Mouse (Mus musculus): ENCODE results near the gene Cd3e.

The Cd3e gene

GRCm38 (mm10) chr9:45018031-45018430 is 8.6 kb upstream of the Cd3e start:
- DNase-seq (ENCODE audit: low read depth, low spot score), result no peak

GRCm38 (mm10) chr9:45015841-45016240 is 6.4 kb upstream of the Cd3e start:
- DNase-seq (ENCODE audit: low read depth, low spot score), result no peak

GRCm38 (mm10) chr9:45014879-45015278 is 5.5 kb upstream of the Cd3e start:
- no peak for DNase-seq (ENCODE audit: low read depth, low spot score)

GRCm38 (mm10) chr9:45011291-45011690 is 1.9 kb upstream of the Cd3e start:
- no peak for DNase-seq (ENCODE audit: low read depth, low spot score)

GRCm38 (mm10) chr9:45010461-45010860 is 1.0 kb upstream of the Cd3e start:
- DNase-seq (ENCODE audit: low read depth, low spot score), result no peak

- DNase-seq (ENCODE audit: low read depth, low spot score), result no peak
Observed at GRCm38 (mm10) chr9:45008342-45008741, 1.1 kb downstream of the Cd3e start.

- DNase-seq (ENCODE audit: low read depth, low spot score), result no peak
Observed at GRCm38 (mm10) chr9:45007404-45007803, 2.0 kb downstream of the Cd3e start.

GRCm38 (mm10) chr9:45000249-45000648 is 9.2 kb downstream of the Cd3e start:
- no peak for DNase-seq (ENCODE audit: low read depth, low spot score)

GRCm38 (mm10) chr9:44999776-45000175 is 9.7 kb downstream of the Cd3e start:
- DNase-seq (ENCODE audit: low read depth, low spot score), result no peak

- no peak for DNase-seq (ENCODE audit: low read depth, low spot score)
Observed at GRCm38 (mm10) chr9:44999171-44999570, 10.3 kb downstream of the Cd3e start.

- no peak for DNase-seq (ENCODE audit: low read depth, low spot score)
Observed at GRCm38 (mm10) chr9:44998138-44998537, 11.3 kb downstream of the Cd3e start.

GRCm38 (mm10) chr9:44996590-44996989 is 12.8 kb downstream of the Cd3e start:
- no peak for DNase-seq (ENCODE audit: low read depth, low spot score)

GRCm38 (mm10) chr9:44994962-44995361 is 14.5 kb downstream of the Cd3e start:
- DNase-seq (ENCODE audit: low read depth, low spot score), result no peak

- DNase-seq (ENCODE audit: low read depth, low spot score), result no peak
Observed at GRCm38 (mm10) chr9:44993268-44993667, 16.2 kb downstream of the Cd3e start.

- DNase-seq (ENCODE audit: low read depth, low spot score), result no peak
Observed at GRCm38 (mm10) chr9:44992271-44992670, 17.2 kb downstream of the Cd3e start.

GRCm38 (mm10) chr9:44991821-44992220 is 17.6 kb downstream of the Cd3e start:
- DNase-seq (ENCODE audit: low read depth, low spot score), result no peak

GRCm38 (mm10) chr9:44986976-44987375 is 22.5 kb downstream of the Cd3e start:
- no peak for DNase-seq (ENCODE audit: low read depth, low spot score)

GRCm38 (mm10) chr9:44986242-44986781 is 23.1 kb downstream of the Cd3e start:
- no peak for DNase-seq (ENCODE audit: low read depth, low spot score)

GRCm38 (mm10) chr9:44985721-44986161 is 23.7 kb downstream of the Cd3e start:
- DNase-seq (ENCODE audit: low read depth, low spot score), result no peak

- no peak for DNase-seq (ENCODE audit: low read depth, low spot score)
Observed at GRCm38 (mm10) chr9:44983001-44983400, 26.4 kb downstream of the Cd3e start.

GRCm38 (mm10) chr9:44982531-44982930 is 26.9 kb downstream of the Cd3e start:
- no peak for DNase-seq (ENCODE audit: low read depth, low spot score)

- no peak for DNase-seq (ENCODE audit: low read depth, low spot score)
Observed at GRCm38 (mm10) chr9:44982081-44982480, 27.3 kb downstream of the Cd3e start.

- DNase-seq (ENCODE audit: low read depth, low spot score), result no peak
Observed at GRCm38 (mm10) chr9:44981676-44982075, 27.8 kb downstream of the Cd3e start, which contains the start of gene Cd3d. TSS of gene Cd3d (plus strand) at chr9:44981786.

GRCm38 (mm10) chr9:44981104-44981503 is 28.3 kb downstream of the Cd3e start:
- DNase-seq (ENCODE audit: low read depth, low spot score), result no peak
